Mouse (Mus musculus) left cerebral cortex, postnatal 14 days (tissue): ENCODE data around the gene Col1a2. TPM values are rescaled to one million over a fixed set of nuclear protein-coding genes. Genes with fewer than 3 reads are reported as not detected.

Source experiments
- DNase-seq, 2 experiments: peaks; one replicate each; pipeline ENCODE4 v3.0.0; 2021 to 2022; ENCODE audit warnings: low spot score in 2 of 2, mixed read lengths in 1 of 2
- intact Hi-C: fragments of 180-260 bp; cut with DNase I; formaldehyde crosslinking; loops from one replicate; pipeline ENCODE4 v1.15.1; 2025
- total RNA-seq, 2 experiments: library from RNA; stranded (reverse); gene quantifications; 2 replicates each; pipeline ENCODE4 v1.2.3; 2021

The Col1a2 gene
- total RNA-seq, 2 experiments from 2014 or later, result 42.8 to 51.2 TPM

GRCm38 (mm10) chr6:4563477-4563876, 58.9 kb downstream of the Col1a2 start:
- intact Hi-C loops, result no loop called here

GRCm38 (mm10) chr6:4570412-4570811, 65.8 kb downstream of the Col1a2 start:
- DNase-seq, result no peak
- intact Hi-C loops, result no loop called here

More at GRCm38 (mm10) chr6:4563477-4563876, 58.9 kb downstream of the Col1a2 start:
- no peak for DNase-seq

- peak in 1 of 2 experiments; percentile 42 for DNase-seq
These were observed 73.1 kb downstream of the Col1a2 start for GRCm38 (mm10) chr6:4577756-4578155.

GRCm38 (mm10) chr6:4578343-4578742, 73.7 kb downstream of the Col1a2 start:
- intact Hi-C loops, result no loop called here
- no peak for DNase-seq

More at GRCm38 (mm10) chr6:4577756-4578155, 73.1 kb downstream of the Col1a2 start:
- intact Hi-C loops, result no loop called here

- intact Hi-C loops, result no loop called here
- DNase-seq, result no peak
These were observed 75.0 kb downstream of the Col1a2 start for GRCm38 (mm10) chr6:4579620-4580019.

- intact Hi-C loops, result no loop called here
- no peak for DNase-seq
These were observed 78.9 kb downstream of the Col1a2 start for GRCm38 (mm10) chr6:4583485-4583884.

GRCm38 (mm10) chr6:4587946-4588345, 83.3 kb downstream of the Col1a2 start:
- DNase-seq, result no peak
- intact Hi-C loops, result no loop called here

GRCm38 (mm10) chr6:4588722-4589121, 84.1 kb downstream of the Col1a2 start:
- intact Hi-C loops, result no loop called here
- no peak for DNase-seq

- intact Hi-C loops, result no loop called here
- DNase-seq, result no peak
These were observed 85.5 kb downstream of the Col1a2 start for GRCm38 (mm10) chr6:4590089-4590488.

Other genes with a start within 250 kb of the Col1a2 start
- 10 to 100 TPM; 49.3 to 51.7 TPM for gene Casd1, start 96.0 kb downstream of the Col1a2 start, total RNA-seq
- 10 to 100 TPM; 31.3 to 31.6 TPM for gene Sgce, start 242.4 kb downstream of the Col1a2 start, total RNA-seq
- 10 to 100 TPM; 10.4 to 11.9 TPM for gene Peg10, start 242.5 kb downstream of the Col1a2 start, total RNA-seq